Mouse (Mus musculus) lung, postnatal 0 days (tissue): ENCODE data around the gene Zcchc8.
A peak's percentile ranks its signal among the peaks of the same experiment; 100 is the strongest.

Experiments
- CTCF ChIP-seq: IDR thresholded peaks from 2 replicates; pipeline ENCODE4 v1.5.1; 2016; ENCODE audit warnings: antibody characterized with exemption, mild to moderate bottlenecking
- EP300 ChIP-seq: IDR thresholded peaks from 2 replicates; pipeline ENCODE4 v1.6.1; 2016; ENCODE audit warnings: antibody characterized with exemption, mild to moderate bottlenecking, control low read depth

GRCm38 (mm10) chr5:123654937-123655336, 66.0 kb downstream of the Zcchc8 start:
- TF ChIP-seq CTCF = no peak
- TF ChIP-seq EP300 = peak; percentile 97
